Mouse (Mus musculus) limb, embryonic 14.5 days (tissue): ENCODE data around the gene Prepl. TPM values are rescaled to one million over a fixed set of nuclear protein-coding genes. Genes with fewer than 3 reads are reported as not detected.
A peak's percentile ranks its signal among the peaks of the same experiment; 100 is the strongest.

ENCODE experiments used
- ATAC-seq: fragments of 200-750 bp; cut with Nextera tagmentation; 2 replicates; pipeline ENCODE4 v1.8.0; 2017; ENCODE audit warnings: low read depth, moderate number of reproducible peaks, moderate TSS enrichment; ENCODE audit not compliant: low FRiP score
- DNase-seq: peaks from one replicate; pipeline ENCODE4 v3.0.0-alpha.2; 2015; ENCODE audit warnings: low spot score
- H3K27ac ChIP-seq: fragments of 300-500 bp; sonication (generic); replicated peaks from 2 replicates; pipeline ENCODE4 v1.5.1; 2014; ENCODE audit warnings: low read depth, mild to moderate bottlenecking, low read length, moderate library complexity, mixed read lengths
- H3K27me3 ChIP-seq: fragments of 300-500 bp; sonication (generic); 2 replicates; pipeline ENCODE4 v1.6.1; 2014; ENCODE audit warnings: low read length, mixed read lengths; ENCODE audit not compliant: control insufficient read depth, insufficient read depth
- H3K36me3 ChIP-seq: fragments of 300-500 bp; sonication (generic); 2 replicates; pipeline ENCODE4 v1.6.1; 2014; ENCODE audit warnings: mild to moderate bottlenecking, low read length, moderate library complexity, mixed read lengths; ENCODE audit not compliant: control insufficient read depth, insufficient read depth
- H3K4me1 ChIP-seq: fragments of 300-500 bp; sonication (generic); 2 replicates; pipeline ENCODE4 v1.6.1; 2014; ENCODE audit warnings: antibody characterized with exemption, low read length, mixed read lengths; ENCODE audit not compliant: control insufficient read depth, insufficient read depth
- H3K4me2 ChIP-seq: fragments of 300-500 bp; sonication (generic); replicated peaks from 2 replicates; pipeline ENCODE4 v1.6.1; 2014; ENCODE audit warnings: low read depth, mild to moderate bottlenecking, low read length, moderate library complexity; ENCODE audit not compliant: severe bottlenecking
- H3K4me3 ChIP-seq: fragments of 300-500 bp; sonication (generic); replicated peaks from 2 replicates; pipeline ENCODE4 v1.5.1; 2014; ENCODE audit warnings: low read length
- H3K9ac ChIP-seq: fragments of 300-500 bp; sonication (generic); 2 replicates; pipeline ENCODE4 v1.6.1; 2014; ENCODE audit warnings: mild to moderate bottlenecking, low read depth, low read length, moderate library complexity; ENCODE audit not compliant: severe bottlenecking
- H3K9me3 ChIP-seq: fragments of 300-500 bp; sonication (generic); 2 replicates; pipeline ENCODE4 v1.6.1; 2016; ENCODE audit warnings: low read length; ENCODE audit not compliant: control insufficient read depth
- POLR2A ChIP-seq: fragments of 200-500 bp; IDR thresholded peaks from 2 replicates; pipeline ENCODE4 v1.8.0; 2012; ENCODE audit warnings: inconsistent platforms, mild to moderate bottlenecking, moderate library complexity, borderline replicate concordance; ENCODE audit not compliant: insufficient read depth, insufficient read length; ENCODE audit errors: extremely low read depth
- WGBS: fragments of 180-500 bp; shearing (Covaris S2); extraction: QIAGEN DNeasy Blood & Tissue Kit; methylation state at CpG from one replicate; pipeline ENCODE4 v1.1.7; 2014; 5-methylcytosine and 5-hydroxymethylcytosine counted together
- polyA plus RNA-seq, 2 experiments: library from polyadenylated mRNA; depleted of rRNA in 1 of 2; stranded (reverse) in 1 of 2; unstranded in 1 of 2; fragments of >200 nt; fragmentation: Nextera tagmentation in 1 of 2; extraction: Ambion mirVana in 1 of 2; gene quantifications; 2 replicates each; pipeline versions ENCODE4 v1.2.1 to v1.2.3; 2012 to 2014

Gene Prepl
- polyA plus RNA-seq, 2 experiments = 34.8 to 42.4 TPM

DNA sequence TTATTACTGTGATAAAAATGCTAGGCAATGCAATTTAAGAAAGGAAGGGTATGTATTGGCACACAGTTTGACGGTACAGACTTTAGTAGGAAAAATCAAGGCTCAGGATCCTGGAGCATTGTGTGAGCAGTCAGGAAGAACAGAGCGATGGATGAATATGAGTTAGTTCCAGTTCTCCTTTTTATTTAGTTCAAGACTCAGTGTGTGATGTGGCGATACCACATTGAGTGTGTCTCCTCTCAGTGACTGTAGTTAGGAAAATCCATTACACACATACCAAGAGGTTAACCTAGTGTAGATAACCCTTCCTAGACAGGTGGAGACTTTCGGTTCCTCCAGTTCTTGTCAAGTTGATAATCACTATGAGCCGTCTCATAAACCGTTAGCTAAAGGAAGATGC lies 1.7 kb upstream of the Prepl start:
- H3K4me3 ChIP-seq = peak overlapping the region; percentile 72; the same call in 1 of the 2 replicates
- 93% methylated on average over 6 of the region's 6 CpGs for WGBS
- no peak for DNase-seq
- no peak for TF ChIP-seq POLR2A
- H3K9me3 ChIP-seq = no peaks in the 10 kb centered on the region
- H3K4me2 ChIP-seq = peak overlapping the region; percentile 60; the same call in 1 of the 2 replicates
- H3K27me3 ChIP-seq = no peaks in the 10 kb centered on the region
- H3K9ac ChIP-seq = no peak overlapping the region
- H3K4me1 ChIP-seq = peaks cover 5% of the 10 kb centered on the region; the same call in 1 of the 2 replicates
- H3K27ac ChIP-seq = no peak overlapping the region
- ATAC-seq = no peak
- H3K36me3 ChIP-seq = no peaks in the 10 kb centered on the region

GRCm38 (mm10) chr17:85089621-85090020 lies 420 bp downstream of the Prepl start:
- DNase-seq = no peak
- WGBS = under 1% methylated on average over 16 of the region's 16 CpGs
- no peak for TF ChIP-seq POLR2A
- Histone ChIP-seq H3K9me3 (no peaks in the 10 kb centered on the region), H3K4me2 (peak overlapping the region; percentile 73), H3K27ac (peak overlapping the region; percentile 63), H3K4me3 (peak overlapping the region; percentile 72), H3K27me3 (no peaks in the 10 kb centered on the region), H3K9ac (peak overlapping the region; percentile 64), H3K4me1 (peaks cover 5% of the 10 kb centered on the region; the same call in 1 of the 2 replicates), H3K36me3 (no peaks in the 10 kb centered on the region)
- no peak for ATAC-seq

GRCm38 (mm10) chr17:85089011-85089410 lies 1.0 kb downstream of the Prepl start:
- ATAC-seq = no peak
- H3K9ac ChIP-seq = no peak overlapping the region

DNA sequence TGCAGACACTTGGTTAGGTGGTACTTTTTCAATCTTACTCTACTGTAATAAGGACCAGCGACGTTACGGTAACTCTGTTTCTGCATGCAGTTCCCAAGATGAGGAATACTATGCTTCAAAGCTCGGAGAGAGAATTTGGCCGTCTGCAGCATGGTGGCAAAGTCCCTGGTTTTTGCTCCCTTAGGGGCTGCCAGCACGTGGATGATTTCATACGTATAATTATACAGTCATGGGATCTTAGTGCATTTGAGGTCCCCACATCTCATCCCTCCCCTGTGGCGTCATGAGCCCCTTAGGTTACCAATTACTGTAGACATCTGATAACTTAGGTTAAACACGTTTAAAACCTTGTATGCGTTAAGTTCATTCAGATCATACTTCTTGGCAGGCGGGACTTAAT lies 1.6 kb downstream of the Prepl start:
- H3K4me1 ChIP-seq = peaks cover 5% of the 10 kb centered on the region; the same call in 1 of the 2 replicates
- no peak overlapping the region for H3K4me2 ChIP-seq
- H3K27me3 ChIP-seq = no peaks in the 10 kb centered on the region
- no peak overlapping the region for H3K27ac ChIP-seq
- H3K36me3 ChIP-seq = no peaks in the 10 kb centered on the region
- 82% methylated on average over 11 of the region's 11 CpGs for WGBS
- TF ChIP-seq POLR2A = no peak
- DNase-seq (no peak), ATAC-seq (no peak)
- no peak overlapping the region for H3K9ac ChIP-seq
- H3K4me3 ChIP-seq = no peak overlapping the region
- no peaks in the 10 kb centered on the region for H3K9me3 ChIP-seq

More at GRCm38 (mm10) chr17:85089011-85089410, 1.0 kb downstream of the Prepl start:
- H3K27ac ChIP-seq = no peak overlapping the region
- H3K27me3 ChIP-seq = no peaks in the 10 kb centered on the region
- peaks cover 5% of the 10 kb centered on the region; the same call in 1 of the 2 replicates for H3K4me1 ChIP-seq
- H3K36me3 ChIP-seq = no peaks in the 10 kb centered on the region
- H3K4me2 ChIP-seq = peak overlapping the region; percentile 73
- no peak for DNase-seq
- no peaks in the 10 kb centered on the region for H3K9me3 ChIP-seq
- WGBS = 47% methylated on average over 6 of the region's 6 CpGs
- TF ChIP-seq POLR2A = no peak
- peak overlapping the region; percentile 72; the same call in 1 of the 2 replicates for H3K4me3 ChIP-seq

GRCm38 (mm10) chr17:85087591-85087990 lies 2.5 kb downstream of the Prepl start:
- DNase-seq = no peak
- 88% methylated on average over 5 of the region's 5 CpGs for whole genome bisulfite sequencing

DNA sequence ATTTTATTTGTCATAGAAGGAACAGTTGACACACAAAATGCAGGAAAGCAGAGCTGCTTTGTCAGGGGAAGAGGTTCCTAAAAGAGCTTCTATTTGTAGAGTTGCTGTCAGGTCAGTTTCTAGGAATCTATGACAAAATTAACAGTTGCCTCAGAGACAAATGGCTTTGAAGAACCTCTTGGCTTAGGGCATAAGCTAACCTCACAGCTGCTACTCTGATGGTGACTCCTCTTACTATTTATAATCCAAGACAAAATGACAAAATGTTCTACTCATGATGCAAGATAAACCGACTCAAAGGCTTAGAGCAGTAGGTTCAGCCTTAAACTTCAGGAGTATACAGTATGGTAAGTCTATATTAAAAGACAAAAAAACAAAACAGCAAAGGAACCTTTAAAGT lies 3.5 kb downstream of the Prepl start:
- H3K9me3 ChIP-seq = no peaks in the 10 kb centered on the region
- no peak overlapping the region for H3K27ac ChIP-seq
- 91% methylated on average over 1 of the region's 1 CpGs for WGBS
- no peak overlapping the region for H3K4me2 ChIP-seq
- H3K4me3 ChIP-seq = no peak overlapping the region
- DNase-seq (no peak), ATAC-seq (no peak)
- no peak for TF ChIP-seq POLR2A
- H3K27me3 ChIP-seq = no peaks in the 10 kb centered on the region
- H3K4me1 ChIP-seq = peaks cover 5% of the 10 kb centered on the region; the same call in 1 of the 2 replicates
- H3K9ac ChIP-seq = no peak overlapping the region
- no peaks in the 10 kb centered on the region for H3K36me3 ChIP-seq

More at GRCm38 (mm10) chr17:85087591-85087990, 2.5 kb downstream of the Prepl start:
- TF ChIP-seq POLR2A = no peak
- Histone ChIP-seq H3K4me2 (no peak overlapping the region), H3K4me1 (peaks cover 5% of the 10 kb centered on the region; the same call in 1 of the 2 replicates), H3K36me3 (no peaks in the 10 kb centered on the region), H3K27ac (no peak overlapping the region), H3K4me3 (no peak overlapping the region), H3K9me3 (no peaks in the 10 kb centered on the region), H3K9ac (no peak overlapping the region), H3K27me3 (no peaks in the 10 kb centered on the region)
- ATAC-seq = no peak
